Comparison of ENCODE assay signal across 10 mouse cellular contexts in the genomic region with DNA sequence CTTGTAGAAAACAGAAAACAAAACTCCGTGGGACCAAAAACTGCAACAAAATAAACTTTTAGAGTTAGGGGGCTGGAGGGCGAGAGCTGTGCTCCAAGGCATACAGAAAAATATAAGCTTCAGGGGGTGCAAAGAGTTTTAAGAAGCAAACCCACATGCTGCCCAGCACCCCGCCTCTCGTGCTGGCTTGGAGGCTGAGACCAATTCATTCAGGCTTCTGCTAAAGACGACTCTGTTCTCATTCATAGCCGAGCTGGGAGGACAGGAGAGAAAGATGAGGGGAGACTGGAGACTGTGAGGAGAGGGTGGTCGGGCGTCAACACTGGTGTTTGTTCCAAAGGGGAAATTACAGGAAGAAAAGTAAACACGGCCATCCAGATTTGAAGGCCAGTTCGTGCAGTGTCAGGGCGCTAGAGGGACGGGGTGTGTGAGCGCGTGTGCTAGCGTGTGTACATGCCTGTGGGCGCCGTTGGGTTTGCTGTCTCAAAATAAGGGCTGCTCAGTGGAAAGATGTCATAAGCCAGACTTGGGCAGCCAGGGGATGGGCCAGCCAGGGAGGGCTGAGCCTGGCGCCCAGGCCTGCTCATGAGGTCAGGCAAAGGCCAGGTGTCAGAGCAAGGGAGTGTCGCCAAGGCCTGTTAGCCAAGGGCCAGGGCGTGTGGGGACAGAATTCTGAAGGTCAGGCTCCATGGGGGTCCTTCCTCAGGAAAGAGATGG. TPM values are rescaled to one million over a fixed set of nuclear protein-coding genes. Genes with fewer than 3 reads are reported as not detected.
DNase-seq lines count a peak whose midpoint lies in the region; ATAC-seq and TF ChIP-seq lines count a peak whose summit lies in the region.
"Had no signal": no experiment of that assay in that cellular context is flagged by ENCODE, and none has a peak within 500 bp of the region (broad histone marks: within the 10 kb centered on the region; RNA-seq: fewer than 3 reads in every experiment).

No protein-coding gene starts in this region.

- intact Hi-C loops in gastrocnemius, adult 2 months (cut with DNase I): no loop called here
- intact Hi-C loops in left cerebral cortex, postnatal 36 days (cut with DNase I): no loop called here

- TF ChIP-seq CTCF in liver, adult 2 months (IDR thresholded peaks at IDR 0.05; ENCODE audit: low read depth, low read length): no peak
- TF ChIP-seq CTCF in gastrocnemius, adult 2 months (IDR thresholded peaks at IDR 0.05): no peak
- 0 out of 2 replicates have a peak, but pooled peaks have one; percentile 10 for TF ChIP-seq CTCF in intestine, postnatal 0 days (IDR thresholded peaks at IDR 0.05; ENCODE audit: low read depth)

- 13% methylated on average over 20 of the region's 20 CpGs for WGBS in liver, adult 2 months
- WGBS in liver, embryonic 11.5 days: 64% methylated on average over 20 of the region's 20 CpGs
- WGBS in intestine, postnatal 0 days: 49% methylated on average over 20 of the region's 20 CpGs

- no peak for ATAC-seq in liver, embryonic 11.5 days (replicated peaks; ENCODE audit: low FRiP score)
- ATAC-seq in intestine, postnatal 0 days: no peak
- no peak for ATAC-seq in megakaryocyte, adult 5-6 weeks (ENCODE audit: poor library complexity, severe bottlenecking)

- DNase-seq in liver, adult 2 months (ENCODE audit: extremely low read depth, low read depth, low spot score): peak; percentile 89
- no peak for DNase-seq in liver, embryonic 11.5 days (ENCODE audit: low spot score)
- peak; percentile 85 for DNase-seq in gastrocnemius, adult 2 months
- DNase-seq in lung, postnatal 10 days: peak; percentile 74
- DNase-seq in left cerebral cortex, postnatal 36 days (ENCODE audit: low spot score in 2 of 2): no peak
- DNase-seq in left cerebral cortex, adult 8-10 months (ENCODE audit: low spot score in 2 of 2): no peak

- no peaks in the 10 kb centered on the region for H3K27me3 ChIP-seq in liver, adult 2 months (ENCODE audit: control insufficient read depth, insufficient read depth, low read length)
- H3K27me3 ChIP-seq in liver, embryonic 11.5 days (replicated peaks; ENCODE audit: control insufficient read depth, insufficient read depth, low read length): peaks cover 17% of the 10 kb centered on the region
- H3K27me3 ChIP-seq in intestine, postnatal 0 days (replicated peaks; ENCODE audit: control insufficient read depth, insufficient read depth, low read length): no peaks in the 10 kb centered on the region

- H3K27ac ChIP-seq in liver, adult 2 months (replicated peaks; ENCODE audit: insufficient read depth, low read depth, low read length): peak overlapping the region; percentile 95
- H3K27ac ChIP-seq in liver, embryonic 11.5 days (ENCODE audit: low read depth, low read length): no peak overlapping the region
- peak overlapping the region; percentile 94 for H3K27ac ChIP-seq in gastrocnemius, adult 2 months
- H3K27ac ChIP-seq in intestine, postnatal 0 days (ENCODE audit: low read depth, low read length): peak overlapping the region; percentile 51; the same call in 1 of the 2 replicates

- TF ChIP-seq POLR2A in liver, adult 2 months (IDR thresholded peaks at IDR 0.05; ENCODE audit: extremely low read depth, insufficient read depth, low read length): no peak

- peak overlapping the region; percentile 28 for H3K9ac ChIP-seq in liver, adult 2 months (ENCODE audit: low read depth, low read length)
- no peak overlapping the region for H3K9ac ChIP-seq in liver, embryonic 11.5 days (ENCODE audit: low read depth, low read length)
- H3K9ac ChIP-seq in intestine, postnatal 0 days (ENCODE audit: low read depth, low read length): no peak overlapping the region

- H3K4me1 ChIP-seq in liver, adult 2 months (ENCODE audit: control insufficient read depth, insufficient read depth, low read length): peaks cover 14% of the 10 kb centered on the region
- no peaks in the 10 kb centered on the region for H3K4me1 ChIP-seq in liver, embryonic 11.5 days (replicated peaks; ENCODE audit: control insufficient read depth, insufficient read depth, low read length)
- no peaks in the 10 kb centered on the region for H3K4me1 ChIP-seq in intestine, postnatal 0 days (replicated peaks; ENCODE audit: control insufficient read depth, insufficient read depth, low read length)

- H3K4me2 ChIP-seq in liver, embryonic 11.5 days: no peak overlapping the region
- no peak overlapping the region; the same call in 1 of the 2 replicates for H3K4me2 ChIP-seq in intestine, postnatal 0 days (replicated peaks; ENCODE audit: low read depth)

- no peaks in the 10 kb centered on the region for H3K79me2 ChIP-seq in liver, adult 2 months (ENCODE audit: control insufficient read depth, insufficient read depth, low read length)

- H3K9me3 ChIP-seq in liver, embryonic 11.5 days (ENCODE audit: control insufficient read depth, low read length): no peaks in the 10 kb centered on the region
- H3K9me3 ChIP-seq in intestine, postnatal 0 days (ENCODE audit: control insufficient read depth): no peaks in the 10 kb centered on the region
- H3K9me3 ChIP-seq: G1E had no signal

- H3K4me3 ChIP-seq in liver, adult 2 months (ENCODE audit: insufficient read depth, low read depth, low read length): no peak overlapping the region
- H3K4me3 ChIP-seq in liver, embryonic 11.5 days (ENCODE audit: low read depth, low read length): no peak overlapping the region
- peak overlapping the region; percentile 52 for H3K4me3 ChIP-seq in gastrocnemius, adult 2 months
- no peak overlapping the region for H3K4me3 ChIP-seq in intestine, postnatal 0 days (ENCODE audit: low read depth, low read length)

- no peaks in the 10 kb centered on the region for H3K36me3 ChIP-seq in liver, adult 2 months (ENCODE audit: control insufficient read depth, insufficient read depth, low read length)
- H3K36me3 ChIP-seq in liver, embryonic 11.5 days (ENCODE audit: control insufficient read depth, insufficient read depth, low read length): no peaks in the 10 kb centered on the region
- no peaks in the 10 kb centered on the region for H3K36me3 ChIP-seq in intestine, postnatal 0 days (ENCODE audit: control insufficient read depth, insufficient read depth)
- H3K36me3 ChIP-seq: G1E had no signal

RNA-seq across cellular contexts. Expression of gene Atoh8, which starts 9.3 kb away (rescaled TPM):
- 5.1 and 15.4 TPM in 2 replicates for total RNA-seq in liver, adult 2 months (2014; rRNA removed)
- 22.9 and 28.7 TPM in 2 replicates for polyA plus RNA-seq in liver, adult 2 months (2012; rRNA removed)
- 3.1 and 3.4 TPM in 2 replicates for polyA plus RNA-seq in liver, embryonic 11.5 days (2014; fragmentation: Nextera tagmentation; extraction: Ambion mirVana)
- 1 to 10 TPM; 3.3 to 9.2 TPM for total RNA-seq in gastrocnemius, adult 2 months (2021)
- 3.7 and 4.5 TPM in 2 replicates for polyA plus RNA-seq in intestine, postnatal 0 days (2015; fragmentation: Nextera tagmentation; extraction: Ambion mirVana)
- 1 to 10 TPM; 1.1 to 1.8 TPM for total RNA-seq in left cerebral cortex, postnatal 36 days (2021)
- total RNA-seq in megakaryocyte, adult 5-6 weeks (2015): 0.22 TPM in 1 of 2 replicates, not detected in the other
- 0.51 TPM in 1 of 2 replicates, not detected in the other for total RNA-seq in megakaryocyte, adult 5-6 weeks (2017)
- total RNA-seq in left cerebral cortex, adult 8-10 months (2022): 1 to 10 TPM; 1.3 to 2.1 (median 1.9) TPM
- total RNA-seq: G1E; hematopoietic stem cell, adult 5-6 weeks had no signal

RNA-seq across cellular contexts. Expression of gene Sftpb, which starts 59.7 kb away (rescaled TPM):
- total RNA-seq in liver, adult 2 months (2014; rRNA removed): not detected in 2 replicates
- polyA plus RNA-seq in liver, adult 2 months (2012; rRNA removed): 0.31 TPM in 1 of 2 replicates, not detected in the other
- polyA plus RNA-seq in liver, embryonic 11.5 days (2014; fragmentation: Nextera tagmentation; extraction: Ambion mirVana): not detected in 2 replicates
- not detected for total RNA-seq in gastrocnemius, adult 2 months (2021)
- polyA plus RNA-seq in intestine, postnatal 0 days (2015; fragmentation: Nextera tagmentation; extraction: Ambion mirVana): 0.09 and 0.35 TPM in 2 replicates
- not detected for total RNA-seq in left cerebral cortex, postnatal 36 days (2021)
- total RNA-seq in megakaryocyte, adult 5-6 weeks (2015): 0.60 TPM in 1 of 2 replicates, not detected in the other
- total RNA-seq in megakaryocyte, adult 5-6 weeks (2017): not detected in 2 replicates
- total RNA-seq in left cerebral cortex, adult 8-10 months (2022): not detected
- total RNA-seq: G1E; hematopoietic stem cell, adult 5-6 weeks had no signal
- polyA plus RNA-seq: G1E had no signal

Comparison
In these comparisons a context has a peak if more than half of its experiments do, and no peak if none do; other contexts are left out.
1. DNase-seq: peak in liver, adult 2 months (single experiment), gastrocnemius, adult 2 months (single experiment) and lung, postnatal 10 days (single experiment); none in liver, embryonic 11.5 days (single experiment), left cerebral cortex, postnatal 36 days (0 of 2) and left cerebral cortex, adult 8-10 months (0 of 2).